ENCODE assay signal across 8 mouse cellular contexts in genomic region chrX:10716917-10717763, GRCm38 (mm10). TPM values are rescaled to one million over a fixed set of nuclear protein-coding genes. Genes with fewer than 3 reads are reported as not detected.
A peak's percentile ranks its signal among the peaks of the same experiment; 100 is the strongest.
DNase-seq lines count a peak whose midpoint lies in the region; ATAC-seq lines count a peak whose summit lies in the region.

No protein-coding gene starts in this region.

- no peaks in the 10 kb centered on the region for H3K27me3 ChIP-seq in hindbrain, embryonic 13.5 days

- 19% methylated on average over 49 of the region's 50 CpGs for WGBS in hindbrain, embryonic 13.5 days

- H3K36me3 ChIP-seq in hindbrain, embryonic 13.5 days: no peaks in the 10 kb centered on the region

- H3K4me3 ChIP-seq in hindbrain, embryonic 13.5 days: peak overlapping the region; percentile 62

- H3K9ac ChIP-seq in hindbrain, embryonic 13.5 days: peak overlapping the region; percentile 90

- H3K27ac ChIP-seq in hindbrain, embryonic 13.5 days: peak overlapping the region; percentile 91

- peak; percentile 91 for ATAC-seq in hindbrain, embryonic 13.5 days (ENCODE audit: low FRiP score)

- peak overlapping the region; percentile 62 for H3K4me2 ChIP-seq in hindbrain, embryonic 13.5 days

- H3K9me3 ChIP-seq in hindbrain, embryonic 13.5 days: no peaks in the 10 kb centered on the region

- DNase-seq in MN1 (ENCODE audit: low spot score): peak; percentile 88
- peak; percentile 90 for DNase-seq in cerebellum, adult 9-11 months
- peak; percentile 70 to 76 for DNase-seq in frontal cortex, postnatal 14 days (ENCODE audit: low spot score in 2 of 2)
- DNase-seq in layer of hippocampus, postnatal 36 days: peak; percentile 72 to 82
- DNase-seq in lung, postnatal 25 days (ENCODE audit: low spot score): peak; percentile 93
- peak; percentile 57 for DNase-seq in retina, adult 2 months (ENCODE audit: low read depth, low spot score)
- DNase-seq in thymus, postnatal 36 days: peak; percentile 73 to 81

- peaks cover 8% of the 10 kb centered on the region; the same call in 1 of the 2 replicates for H3K4me1 ChIP-seq in hindbrain, embryonic 13.5 days (replicated peaks)

RNA-seq across cellular contexts. Expression of gene Mid1ip1, which starts 2.3 kb away (rescaled TPM):
- polyA plus RNA-seq in hindbrain, embryonic 13.5 days (2015; fragmentation: Nextera tagmentation; extraction: Ambion mirVana): 102 and 108 TPM in 2 replicates
- total RNA-seq in layer of hippocampus, postnatal 36 days (2021): 10 to 100 TPM; 85.9 to 87.8 TPM

Comparison
In these comparisons a context has a peak if more than half of its experiments do, and no peak if none do; other contexts are left out.
1. Peak in every context shown above with its lines: DNase-seq, ATAC-seq, H3K4me3 ChIP-seq and H3K27ac ChIP-seq.